Mouse (Mus musculus) heart, postnatal 0 days (tissue): ENCODE measurements around the gene Mex3a.

Experiments
- CTCF ChIP-seq: IDR thresholded peaks from 2 replicates; pipeline ENCODE4 v1.5.1; 2016; ENCODE audit warnings: antibody characterized with exemption, control low read depth, low read depth
- EP300 ChIP-seq: IDR thresholded peaks from 2 replicates; pipeline ENCODE4 v1.6.1; 2016; ENCODE audit warnings: antibody characterized with exemption, low read depth

- TF ChIP-seq EP300: no peak
- no peak for TF ChIP-seq CTCF
These were observed 35.7 kb downstream of the Mex3a start for GRCm38 (mm10) chr3:88567892-88568291.
